Mouse (Mus musculus) testis, adult 2 months (tissue): ENCODE data around the gene Car11.

ENCODE experiments used
- CTCF ChIP-seq: fragments of 200-500 bp; IDR thresholded peaks from 2 replicates; pipeline ENCODE4 v1.5.1; 2012; ENCODE audit warnings: low read depth, mild to moderate bottlenecking, inconsistent platforms, low read length, moderate library complexity; ENCODE audit not compliant: control insufficient read depth, insufficient read depth, insufficient replicate concordance
- POLR2A ChIP-seq: fragments of 200-500 bp; IDR thresholded peaks from 2 replicates; pipeline ENCODE4 v1.6.1; 2012; ENCODE audit warnings: low read depth, mild to moderate bottlenecking, inconsistent platforms, low read length, moderate library complexity; ENCODE audit not compliant: control insufficient read depth

GRCm38 (mm10) chr7:45695098-45695497 lies 4.5 kb upstream of the Car11 start:
- TF ChIP-seq POLR2A: no peak
- TF ChIP-seq CTCF: no peak
